Mouse (Mus musculus): ENCODE results near the gene Sult1b1. TPM values are rescaled to one million over a fixed set of nuclear protein-coding genes. Genes with fewer than 3 reads are reported as not detected.

Sult1b1 gene
- total RNA-seq (2012; rRNA removed) (not detected in 2 replicates), total RNA-seq (2014; rRNA removed) (not detected in 2 replicates), polyA plus RNA-seq (2012; ENCODE audit: insufficient read length, low read depth) (not detected in 2 replicates)

GRCm38 (mm10) chr5:87538111-87538510, at the start of gene Sult1b1:
Gene Sult1b1, minus strand, starts transcription at chr5:87538195.
- H3K4me3 ChIP-seq (replicated peaks in 1 of 3; ENCODE audit: low read depth in 2 of 3, low read length in 2 of 3, poor library complexity in 1 of 3) = no peak within 1 kb of the TSS
- TF ChIP-seq IRF4 (IDR thresholded peaks at IDR 0.05; ENCODE audit: low read depth, low read length) (no peak), SMC3 (IDR thresholded peaks at IDR 0.05; ENCODE audit: low read depth, low read length) (no peak), MYC (IDR thresholded peaks at IDR 0.05; ENCODE audit: low read depth, low read length) (no peak), ZNF384 (IDR thresholded peaks at IDR 0.05; ENCODE audit: low read depth, low read length) (no peak), CHD1 (IDR thresholded peaks at IDR 0.05; ENCODE audit: low read depth, low read length) (no peak), MAZ (IDR thresholded peaks at IDR 0.05; ENCODE audit: low read depth, low read length) (no peak), SIN3A (IDR thresholded peaks at IDR 0.05; ENCODE audit: low read length) (no peak), HCFC1 (IDR thresholded peaks at IDR 0.05; ENCODE audit: low read depth, low read length) (no peak), KAT2A (IDR thresholded peaks at IDR 0.05; ENCODE audit: insufficient replicate concordance, low read length) (no peak), ETS1 (conservative IDR thresholded peaks at IDR 0.05; ENCODE audit: low read depth, low read length) (no peak), NELFE (IDR thresholded peaks at IDR 0.05; ENCODE audit: low read depth, low read length) (no peak), MAFK (IDR thresholded peaks at IDR 0.05; ENCODE audit: insufficient replicate concordance, low read length) (no peak), POLR2A (IDR thresholded peaks at IDR 0.05; ENCODE audit: low read depth, low read length) (no peak), MEF2A (IDR thresholded peaks at IDR 0.05; ENCODE audit: borderline replicate concordance, low read depth, low read length) (no peak)
- H3K9me3 ChIP-seq (replicated peaks; ENCODE audit: low read length) = no peaks in the 10 kb centered on the region
- DNase-seq (ENCODE audit: extremely low read depth) = no peak
- in situ Hi-C loops (cut with MboI; ENCODE audit: low pct_ligation_motif_present, low pct_unique_long_range_greater_than_20kb, low sequenced_read_pairs) (no loop called here), dilution Hi-C loops (cut with MboI; ENCODE audit: extremely low pct_ligation_motif_present, extremely low pct_unique_long_range_greater_than_20kb, low sequenced_read_pairs) (no loop called here)
- no peak within 1 kb of the TSS for H3K27ac ChIP-seq (ENCODE audit: insufficient read depth, low read depth)
- H3K4me1 ChIP-seq (ENCODE audit: control insufficient read depth in 1 of 2, insufficient read depth in 2 of 2) = no peaks in the 10 kb centered on the region
- H3K27me3 ChIP-seq (replicated peaks) = no peaks in the 10 kb centered on the region
- no peak within 1 kb of the TSS for H3K9ac ChIP-seq (ENCODE audit: insufficient read depth, low read depth)
- no peak within 1 kb of the TSS for H3K4me2 ChIP-seq (ENCODE audit: insufficient read depth, low read depth, poor library complexity, severe bottlenecking)
- H3K36me3 ChIP-seq (replicated peaks in 1 of 2; ENCODE audit: control insufficient read depth in 1 of 2, insufficient read depth in 1 of 2, low read length in 1 of 2) = no peaks in the 10 kb centered on the region
- H3K79me2 ChIP-seq (replicated peaks; ENCODE audit: control insufficient read depth, extremely low read depth, insufficient read depth, poor library complexity, severe bottlenecking) = no peaks in the 10 kb centered on the region

- Histone ChIP-seq H3K79me2 (replicated peaks; ENCODE audit: control insufficient read depth, extremely low read depth, insufficient read depth, poor library complexity, severe bottlenecking) (no peaks in the 10 kb centered on the region), H3K4me2 (ENCODE audit: insufficient read depth, low read depth, poor library complexity, severe bottlenecking) (no peak overlapping the region), H3K27me3 (replicated peaks) (no peaks in the 10 kb centered on the region), H3K4me1 (ENCODE audit: control insufficient read depth in 1 of 2, insufficient read depth in 2 of 2) (no peaks in the 10 kb centered on the region; a peak in 1 of 4 replicates), H3K27ac (ENCODE audit: insufficient read depth, low read depth) (no peak overlapping the region), H3K36me3 (replicated peaks in 1 of 2; ENCODE audit: control insufficient read depth in 1 of 2, insufficient read depth in 1 of 2, low read length in 1 of 2) (no peaks in the 10 kb centered on the region), H3K9ac (ENCODE audit: insufficient read depth, low read depth) (no peak overlapping the region), H3K4me3 (replicated peaks in 1 of 3; ENCODE audit: low read depth in 2 of 3, low read length in 2 of 3, poor library complexity in 1 of 3) (no peak overlapping the region), H3K9me3 (replicated peaks; ENCODE audit: low read length) (no peaks in the 10 kb centered on the region)
- TF ChIP-seq CTCF (conservative IDR thresholded peaks at IDR 0.05 in 1 of 2, IDR thresholded peaks at IDR 0.05 in 1 of 2; ENCODE audit: low read depth in 2 of 2, low read length in 2 of 2) = no peak
- no peak for TF ChIP-seq ZMIZ1 (IDR thresholded peaks at IDR 0.05; ENCODE audit: low read depth, low read length)
- no peak for TF ChIP-seq MAFK (IDR thresholded peaks at IDR 0.05; ENCODE audit: insufficient replicate concordance, low read length)
- no peak for TF ChIP-seq PAX5 (IDR thresholded peaks at IDR 0.05; ENCODE audit: low read length)
- TF ChIP-seq MAZ (IDR thresholded peaks at IDR 0.05; ENCODE audit: low read depth, low read length) = no peak
- no peak for TF ChIP-seq BHLHE40 (IDR thresholded peaks at IDR 0.05; ENCODE audit: low read depth, low read length)
- dilution Hi-C loops (cut with MboI; ENCODE audit: extremely low pct_ligation_motif_present, extremely low pct_unique_long_range_greater_than_20kb, low sequenced_read_pairs) = no loop called here
- no peak for DNase-seq (ENCODE audit: extremely low read depth)
- in situ Hi-C loops (cut with MboI; ENCODE audit: low pct_ligation_motif_present, low pct_unique_long_range_greater_than_20kb, low sequenced_read_pairs) = no loop called here
These were observed 42.4 kb upstream of the Sult1b1 start for GRCm38 (mm10) chr5:87580389-87580788.
